Mouse (Mus musculus): ENCODE results near the gene Cyp2c50. TPM values are rescaled to one million over a fixed set of nuclear protein-coding genes. Genes with fewer than 3 reads are reported as not detected.
"Not testable (repeated sequence)": the region's sequence is repeated elsewhere in the genome, so short reads cannot be mapped to it uniquely, and the experiment has no call there.

Cyp2c50 gene
- polyA plus RNA-seq (2014; fragmentation: Nextera tagmentation; extraction: Ambion mirVana): not detected in 2 replicates

- 98% methylated on average over 1 of the region's 1 CpGs for WGBS
- H3K27ac ChIP-seq; H3K4me3 ChIP-seq (replicated peaks; ENCODE audit: low read length); H3K36me3 ChIP-seq (replicated peaks; ENCODE audit: control insufficient read depth, insufficient read depth); H3K27me3 ChIP-seq (ENCODE audit: control insufficient read depth, insufficient read depth, low read length); H3K4me2 ChIP-seq (replicated peaks); H3K4me1 ChIP-seq (replicated peaks; ENCODE audit: control insufficient read depth, insufficient read depth, low read length); ATAC-seq (ENCODE audit: low FRiP score); H3K9ac ChIP-seq; H3K9me3 ChIP-seq (ENCODE audit: control insufficient read depth, low read length); DNase-seq (ENCODE audit: low spot score): not testable (repeated sequence)
These were observed at the start of gene Cyp2c50 for GRCm38 (mm10) chr19:40089421-40089820. Gene Cyp2c50, plus strand, starts transcription at chr19:40089688.

DNA sequence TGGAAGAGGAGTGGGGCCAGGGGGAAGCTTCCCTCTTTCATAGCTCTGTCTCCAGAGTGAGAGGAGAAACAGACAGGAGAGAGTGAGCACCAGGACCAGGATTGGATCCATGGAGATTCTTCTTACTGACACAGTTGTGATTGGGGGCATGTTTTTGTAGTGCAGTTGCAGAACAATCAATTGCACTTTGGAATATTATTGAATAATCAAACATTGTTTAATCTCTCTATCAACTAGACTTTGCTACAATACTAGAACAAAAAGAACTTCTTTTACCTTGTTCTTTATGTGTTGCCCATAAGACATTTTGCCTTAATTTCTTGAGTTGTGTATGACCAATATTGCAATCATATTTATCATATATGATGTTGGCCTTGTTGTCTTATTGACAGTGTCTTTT is 15.8 kb upstream of the Cyp2c50 start, which contains the start of gene Cyp2c54:
Gene Cyp2c54, minus strand, starts transcription at position 127 of the 400 bp plus-strand sequence.
- H3K36me3 ChIP-seq (replicated peaks; ENCODE audit: control insufficient read depth, insufficient read depth): no peaks in the 10 kb centered on the region
- DNase-seq (ENCODE audit: low spot score) (no peak), ATAC-seq (ENCODE audit: low FRiP score) (no peak)
- H3K4me3 ChIP-seq (replicated peaks; ENCODE audit: low read length): no peak within 1 kb of the TSS
- no peaks in the 10 kb centered on the region for H3K4me1 ChIP-seq (replicated peaks; ENCODE audit: control insufficient read depth, insufficient read depth, low read length)
- no peak within 1 kb of the TSS for H3K4me2 ChIP-seq (replicated peaks)
- H3K9me3 ChIP-seq (ENCODE audit: control insufficient read depth, low read length): no peaks in the 10 kb centered on the region
- H3K27me3 ChIP-seq (ENCODE audit: control insufficient read depth, insufficient read depth, low read length): no peaks in the 10 kb centered on the region
- H3K9ac ChIP-seq: no peak within 1 kb of the TSS
- no peak within 1 kb of the TSS for H3K27ac ChIP-seq

DNA sequence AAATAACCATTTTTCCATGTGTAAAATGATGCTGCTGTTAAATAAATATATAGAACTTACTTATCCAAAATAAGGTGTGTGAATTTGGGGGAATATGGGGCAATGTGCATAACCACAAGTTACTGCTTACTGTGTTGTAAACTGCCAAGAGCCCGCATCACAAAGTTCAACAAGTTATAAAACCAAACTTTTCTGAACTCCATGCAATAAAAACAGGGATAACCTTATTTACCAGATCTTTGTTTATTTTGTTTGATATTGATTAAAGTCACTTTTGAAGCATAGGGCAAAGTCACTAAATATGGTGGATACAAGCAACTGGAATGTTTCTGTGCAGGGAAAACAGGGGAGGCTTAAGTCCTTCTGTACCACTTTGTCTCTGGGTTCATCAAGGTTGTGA is 1.1 kb upstream of the Cyp2c50 start:
- Histone ChIP-seq H3K36me3 (replicated peaks; ENCODE audit: control insufficient read depth, insufficient read depth) (no peaks in the 10 kb centered on the region), H3K27ac (no peak overlapping the region), H3K4me3 (replicated peaks; ENCODE audit: low read length) (no peak overlapping the region), H3K4me1 (replicated peaks; ENCODE audit: control insufficient read depth, insufficient read depth, low read length) (no peaks in the 10 kb centered on the region), H3K27me3 (ENCODE audit: control insufficient read depth, insufficient read depth, low read length) (no peaks in the 10 kb centered on the region), H3K9ac (no peak overlapping the region), H3K9me3 (ENCODE audit: control insufficient read depth, low read length) (no peaks in the 10 kb centered on the region), H3K4me2 (replicated peaks) (no peak overlapping the region)
- DNase-seq (ENCODE audit: low spot score): no peak
- 90% methylated on average over 1 of the region's 1 CpGs for WGBS
- ATAC-seq (ENCODE audit: low FRiP score): no peak

DNA sequence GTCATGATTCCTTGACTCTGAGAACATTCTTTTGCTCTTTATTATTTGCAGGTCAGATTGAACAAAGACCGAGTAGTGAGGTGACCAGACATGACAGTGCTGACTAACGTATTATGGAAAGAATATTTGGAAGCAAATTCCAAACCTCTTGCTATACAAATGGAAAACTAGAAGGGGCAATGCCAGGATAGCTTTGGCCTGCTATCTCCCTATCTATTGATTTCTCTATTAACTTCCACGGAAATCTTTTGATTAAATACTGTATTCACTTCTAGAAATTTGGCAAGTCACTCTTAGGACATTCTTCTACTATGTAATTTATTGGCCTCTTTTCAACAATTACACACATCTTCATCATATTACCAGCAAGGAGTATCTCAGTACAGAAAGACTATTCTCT is 1.6 kb downstream of the Cyp2c50 start:
- Histone ChIP-seq H3K9me3 (ENCODE audit: control insufficient read depth, low read length) (no peaks in the 10 kb centered on the region), H3K4me3 (replicated peaks; ENCODE audit: low read length) (no peak overlapping the region), H3K27ac (no peak overlapping the region), H3K4me2 (replicated peaks) (no peak overlapping the region), H3K36me3 (replicated peaks; ENCODE audit: control insufficient read depth, insufficient read depth) (no peaks in the 10 kb centered on the region), H3K9ac (no peak overlapping the region), H3K4me1 (replicated peaks; ENCODE audit: control insufficient read depth, insufficient read depth, low read length) (no peaks in the 10 kb centered on the region), H3K27me3 (ENCODE audit: control insufficient read depth, insufficient read depth, low read length) (no peaks in the 10 kb centered on the region)
- DNase-seq (ENCODE audit: low spot score) (no peak), ATAC-seq (ENCODE audit: low FRiP score) (no peak)
- 83% methylated on average over 3 of the region's 3 CpGs for WGBS

GRCm38 (mm10) chr19:40119624-40120023 is 30.1 kb downstream of the Cyp2c50 start:
- not testable (repeated sequence) for H3K27ac ChIP-seq; H3K9ac ChIP-seq; ATAC-seq (ENCODE audit: low FRiP score); H3K36me3 ChIP-seq (replicated peaks; ENCODE audit: control insufficient read depth, insufficient read depth); H3K9me3 ChIP-seq (ENCODE audit: control insufficient read depth, low read length); H3K4me3 ChIP-seq (replicated peaks; ENCODE audit: low read length); H3K4me2 ChIP-seq (replicated peaks); DNase-seq (ENCODE audit: low spot score); H3K27me3 ChIP-seq (ENCODE audit: control insufficient read depth, insufficient read depth, low read length); H3K4me1 ChIP-seq (replicated peaks; ENCODE audit: control insufficient read depth, insufficient read depth, low read length)
- WGBS: 85% methylated on average over 13 of the region's 13 CpGs

DNA sequence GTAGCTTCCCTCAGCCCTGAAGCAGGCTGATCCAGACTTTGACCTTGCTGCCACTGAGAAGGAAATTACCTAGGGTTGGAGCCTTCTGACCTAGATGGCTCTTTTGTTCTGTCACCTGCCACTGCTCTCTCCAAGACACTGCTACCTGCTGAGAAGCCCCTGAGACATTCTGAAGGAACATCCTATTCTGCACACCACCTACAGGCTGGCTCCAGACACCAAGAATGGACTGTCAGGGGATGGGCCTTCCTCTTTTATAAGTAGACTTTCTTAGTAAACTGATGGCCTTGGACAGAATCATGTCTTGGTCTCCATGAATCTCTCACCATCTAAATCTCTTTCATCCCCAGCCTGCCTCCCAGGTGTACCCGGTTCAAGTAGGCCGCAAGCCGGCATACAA is 35.7 kb downstream of the Cyp2c50 start:
- H3K27ac ChIP-seq; H3K4me2 ChIP-seq (replicated peaks); H3K36me3 ChIP-seq (replicated peaks; ENCODE audit: control insufficient read depth, insufficient read depth); H3K4me3 ChIP-seq (replicated peaks; ENCODE audit: low read length); ATAC-seq (ENCODE audit: low FRiP score); H3K27me3 ChIP-seq (ENCODE audit: control insufficient read depth, insufficient read depth, low read length); H3K9me3 ChIP-seq (ENCODE audit: control insufficient read depth, low read length); H3K4me1 ChIP-seq (replicated peaks; ENCODE audit: control insufficient read depth, insufficient read depth, low read length); DNase-seq (ENCODE audit: low spot score); H3K9ac ChIP-seq: not testable (repeated sequence)
- WGBS: 83% methylated on average over 3 of the region's 3 CpGs

DNA sequence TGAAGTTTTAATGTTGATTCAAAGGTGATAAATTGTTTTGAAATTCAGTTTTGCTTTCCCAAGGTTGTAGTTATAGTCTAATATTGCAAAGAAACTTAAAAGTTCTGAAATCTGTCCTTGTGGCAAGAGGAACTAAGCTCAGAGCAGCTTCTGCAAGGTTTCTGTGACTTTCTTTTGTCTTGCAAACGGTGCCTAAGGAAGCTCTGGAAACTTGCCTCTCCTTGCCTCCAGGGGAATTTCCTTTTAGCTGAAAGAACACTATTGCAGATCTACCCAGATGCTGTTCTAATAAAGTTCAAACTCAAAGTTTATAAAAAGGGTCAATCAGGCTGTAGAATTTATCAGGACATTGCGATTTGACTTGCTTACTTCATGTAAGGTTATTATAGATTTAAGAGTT is 37.5 kb downstream of the Cyp2c50 start:
- not testable (repeated sequence) for H3K36me3 ChIP-seq (replicated peaks; ENCODE audit: control insufficient read depth, insufficient read depth); H3K9ac ChIP-seq; H3K9me3 ChIP-seq (ENCODE audit: control insufficient read depth, low read length); H3K4me1 ChIP-seq (replicated peaks; ENCODE audit: control insufficient read depth, insufficient read depth, low read length); H3K4me2 ChIP-seq (replicated peaks); H3K4me3 ChIP-seq (replicated peaks; ENCODE audit: low read length); ATAC-seq (ENCODE audit: low FRiP score); DNase-seq (ENCODE audit: low spot score); H3K27me3 ChIP-seq (ENCODE audit: control insufficient read depth, insufficient read depth, low read length); H3K27ac ChIP-seq
- WGBS: 43% methylated on average over 2 of the region's 2 CpGs

Other genes with a start within 250 kb of the Cyp2c50 start
- not detected in 2 replicates for gene Cyp2c69, start 202.9 kb upstream of the Cyp2c50 start, polyA plus RNA-seq (2014; fragmentation: Nextera tagmentation; extraction: Ambion mirVana)
- gene Cyp2c37, start 97.3 kb upstream of the Cyp2c50 start, polyA plus RNA-seq (2014; fragmentation: Nextera tagmentation; extraction: Ambion mirVana): not detected in 2 replicates
- not detected in 2 replicates for gene Cyp2c54, start 15.9 kb upstream of the Cyp2c50 start, polyA plus RNA-seq (2014; fragmentation: Nextera tagmentation; extraction: Ambion mirVana)
- not detected in 2 replicates for gene Cyp2c70, start 97.6 kb downstream of the Cyp2c50 start, polyA plus RNA-seq (2014; fragmentation: Nextera tagmentation; extraction: Ambion mirVana)
- gene Pdlim1, start 182.2 kb downstream of the Cyp2c50 start, polyA plus RNA-seq (2014; fragmentation: Nextera tagmentation; extraction: Ambion mirVana): 9.0 and 9.4 TPM in 2 replicates

All from hindbrain, embryonic 14.5 days (tissue).